Mouse (Mus musculus) thymus, postnatal 25 days (tissue): Measurements from ENCODE around the gene Sdhd.

Source experiments
- DNase-seq: peaks from one replicate; pipeline ENCODE4 v3.0.0; 2022

Gene Sdhd

DNA sequence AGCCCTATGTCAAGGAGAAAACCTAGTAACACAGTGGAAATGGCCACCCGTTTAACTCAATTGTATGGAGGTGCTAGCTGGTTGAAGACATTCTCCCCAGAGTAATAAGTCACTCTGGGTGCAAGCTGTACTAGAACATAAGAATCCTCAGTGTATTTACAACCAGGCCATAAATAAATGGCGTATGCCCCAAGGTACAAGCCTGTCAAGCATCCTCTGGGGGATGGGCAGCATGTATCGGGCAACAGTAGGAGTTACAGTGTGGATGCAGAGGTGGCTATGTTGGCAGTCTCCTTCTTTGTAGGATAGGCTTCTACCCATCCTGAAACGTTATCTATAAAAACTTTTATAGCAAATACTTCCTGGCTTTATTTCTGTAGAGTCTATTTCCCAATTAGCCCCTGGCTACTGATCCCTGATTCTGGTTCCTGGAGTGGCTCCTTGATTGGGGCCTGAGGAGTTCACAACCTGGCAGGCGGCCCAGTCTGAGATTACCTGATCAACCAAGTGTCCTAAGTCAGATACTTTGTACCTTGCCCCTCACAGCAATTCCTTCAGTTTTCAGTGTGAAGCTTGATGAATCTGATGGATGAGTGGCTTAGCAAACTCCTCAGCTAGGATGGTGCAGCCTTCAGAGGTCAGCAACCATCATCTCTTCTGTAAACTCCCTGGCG lies 18.3 kb downstream of the Sdhd start:
- no peak for DNase-seq

DNA sequence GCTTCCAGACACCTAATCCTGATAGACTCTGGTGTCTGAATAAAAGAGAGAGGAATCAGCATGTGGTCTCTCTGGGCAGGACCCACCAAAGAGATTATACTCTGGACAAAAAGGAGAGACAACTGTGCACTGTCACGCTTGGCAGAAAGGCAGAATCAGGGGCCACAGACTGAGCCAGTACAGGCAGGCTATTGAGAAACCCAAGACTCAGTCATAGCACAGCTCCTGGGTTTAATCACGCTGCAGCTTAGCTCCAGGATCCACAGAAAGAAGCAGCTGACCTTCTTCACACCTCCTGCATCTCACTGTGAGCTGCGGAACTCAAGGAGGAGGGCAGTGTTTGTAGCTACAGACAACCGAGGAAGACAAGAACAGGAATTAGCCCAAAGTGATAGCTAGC lies 23.2 kb downstream of the Sdhd start:
- DNase-seq: no peak

DNA sequence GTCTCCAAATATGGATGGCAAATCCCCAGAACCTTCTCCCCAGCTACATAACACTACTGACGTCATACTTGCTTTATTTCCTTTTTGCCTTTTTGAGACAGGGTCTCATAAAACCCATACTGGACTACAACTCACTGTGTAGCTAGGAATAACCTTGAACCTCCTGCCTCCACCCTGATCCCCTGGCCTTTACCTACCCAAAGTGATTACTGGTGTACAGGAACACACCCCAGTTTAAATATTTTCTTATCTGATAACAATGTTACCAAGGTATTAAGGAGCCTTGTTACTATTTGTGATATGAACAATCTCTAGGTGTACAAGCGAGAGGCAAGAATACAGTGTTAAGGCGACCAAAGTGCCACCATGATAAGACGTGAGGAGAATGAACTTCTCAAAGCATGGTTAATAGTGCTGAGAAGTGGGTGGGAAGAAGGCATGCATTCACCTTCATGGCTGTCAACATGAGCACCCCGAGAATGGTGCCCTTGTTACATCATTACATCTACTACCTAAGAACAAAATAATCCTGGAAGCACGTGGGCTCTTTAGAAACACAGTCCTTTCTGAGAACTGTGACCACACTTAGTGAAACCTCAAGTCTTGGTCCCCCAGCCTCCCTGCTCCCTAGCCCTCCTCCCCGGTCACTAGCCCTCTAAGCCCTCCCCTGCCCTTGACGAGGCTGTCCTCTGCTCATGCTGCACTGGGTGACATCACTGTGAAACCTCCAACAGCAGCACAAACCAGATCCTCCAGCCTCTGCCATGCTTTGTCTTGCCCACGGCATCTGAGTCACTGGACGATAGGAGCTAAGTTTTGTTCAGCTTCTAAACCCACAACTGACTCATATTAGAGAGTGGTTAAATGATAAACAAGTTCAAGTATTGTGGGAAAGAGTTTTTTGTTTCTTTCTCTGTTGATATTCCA lies 33.8 kb downstream of the Sdhd start:
- DNase-seq: no peak

DNA sequence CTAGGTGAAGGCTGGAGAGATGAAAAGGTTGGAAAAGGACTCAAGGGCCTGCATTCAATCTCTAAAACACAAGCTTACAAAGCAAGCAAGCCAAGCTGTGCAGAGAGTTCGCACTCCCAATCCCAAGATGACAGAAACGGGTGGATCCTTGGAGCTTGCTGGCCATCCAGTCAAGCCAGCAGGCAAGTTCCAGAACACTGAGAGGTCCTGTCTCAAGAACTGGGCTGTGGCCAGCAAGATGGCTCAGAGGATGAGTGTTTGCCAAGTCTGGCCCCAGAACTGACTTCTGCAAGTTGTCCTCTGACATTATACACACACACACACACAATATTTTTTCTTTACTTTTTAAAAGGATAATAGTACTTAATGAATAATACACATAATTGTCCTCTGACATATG lies 35.7 kb downstream of the Sdhd start:
- no peak for DNase-seq

DNA sequence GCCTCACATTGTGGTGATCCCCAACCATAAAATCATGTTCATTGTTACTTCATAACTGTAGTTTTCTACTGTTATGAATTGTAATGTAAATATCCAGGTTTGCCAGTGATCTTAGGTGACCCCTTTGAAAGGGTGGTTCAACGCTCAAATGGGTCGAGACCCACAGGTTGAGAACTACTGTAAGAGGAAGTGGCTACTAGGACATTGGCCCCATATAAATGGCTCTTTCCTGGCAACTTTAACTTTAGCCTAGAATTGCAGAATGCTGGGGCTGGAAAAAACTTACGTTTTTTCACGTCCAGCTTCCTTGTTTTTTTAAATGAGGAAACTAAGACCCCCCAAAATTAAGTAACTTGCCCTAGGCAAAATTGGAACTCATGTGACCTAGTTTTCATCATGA lies 36.2 kb downstream of the Sdhd start:
- no peak for DNase-seq

DNA sequence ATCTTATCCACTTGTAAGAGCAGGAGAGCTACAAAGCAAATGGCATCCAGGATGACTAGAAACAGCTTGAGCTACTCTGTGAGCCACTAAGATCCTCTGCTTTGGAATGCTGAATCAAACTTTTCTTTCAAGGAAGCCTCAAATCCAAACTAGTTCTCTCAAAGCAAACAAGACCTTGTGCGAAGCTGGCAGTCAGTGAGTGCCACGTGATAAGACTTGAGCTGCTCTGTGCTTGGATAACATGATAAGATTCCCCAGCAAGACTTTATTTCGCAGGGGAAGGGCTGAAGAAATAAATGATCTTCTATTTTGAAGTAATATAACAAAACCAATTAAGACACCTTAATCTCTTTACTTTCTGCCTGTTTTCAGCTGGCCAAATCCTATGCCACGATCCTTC lies 37.7 kb downstream of the Sdhd start:
- DNase-seq: no peak

DNA sequence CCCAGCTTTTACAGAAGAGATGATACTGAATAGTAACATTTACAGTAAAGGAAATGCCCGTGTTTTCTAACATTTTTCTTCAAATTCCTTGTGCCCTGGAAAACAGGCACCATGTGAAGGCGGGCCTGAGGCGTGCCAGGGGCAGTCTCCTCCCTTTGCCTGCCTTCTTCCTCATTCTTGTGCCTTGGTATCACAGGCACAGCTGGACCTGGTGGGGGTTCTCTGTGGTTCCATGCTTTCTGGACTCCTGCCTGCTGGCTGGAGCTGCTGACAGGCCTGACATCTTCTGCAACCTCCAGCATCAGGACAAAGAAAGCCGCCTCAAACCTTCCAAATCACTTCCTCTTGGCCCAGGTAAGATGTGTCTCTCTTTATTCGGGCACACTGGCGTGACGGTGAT lies 38.4 kb downstream of the Sdhd start:
- no peak for DNase-seq

DNA sequence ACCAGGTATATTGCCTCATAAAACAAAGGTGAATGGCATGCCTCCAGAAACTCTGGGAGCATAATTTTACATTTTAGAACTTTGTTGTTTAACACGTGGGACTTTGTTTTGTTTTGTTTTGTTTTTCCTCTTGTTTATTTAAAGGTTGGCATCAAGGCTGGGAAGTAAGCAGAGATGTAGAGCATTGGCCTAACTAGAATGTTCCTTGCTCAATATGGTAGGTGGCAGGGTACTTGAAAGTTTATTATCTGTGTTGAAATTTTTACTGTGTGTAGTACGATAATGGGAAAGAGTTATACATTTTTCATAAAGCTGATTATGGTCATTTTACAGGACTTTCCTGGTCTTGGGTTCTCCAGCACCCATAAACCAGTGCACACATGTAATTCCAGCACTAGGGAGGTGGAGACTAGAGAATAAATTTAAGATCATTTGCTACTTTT lies 41.7 kb downstream of the Sdhd start:
- DNase-seq: no peak

DNA sequence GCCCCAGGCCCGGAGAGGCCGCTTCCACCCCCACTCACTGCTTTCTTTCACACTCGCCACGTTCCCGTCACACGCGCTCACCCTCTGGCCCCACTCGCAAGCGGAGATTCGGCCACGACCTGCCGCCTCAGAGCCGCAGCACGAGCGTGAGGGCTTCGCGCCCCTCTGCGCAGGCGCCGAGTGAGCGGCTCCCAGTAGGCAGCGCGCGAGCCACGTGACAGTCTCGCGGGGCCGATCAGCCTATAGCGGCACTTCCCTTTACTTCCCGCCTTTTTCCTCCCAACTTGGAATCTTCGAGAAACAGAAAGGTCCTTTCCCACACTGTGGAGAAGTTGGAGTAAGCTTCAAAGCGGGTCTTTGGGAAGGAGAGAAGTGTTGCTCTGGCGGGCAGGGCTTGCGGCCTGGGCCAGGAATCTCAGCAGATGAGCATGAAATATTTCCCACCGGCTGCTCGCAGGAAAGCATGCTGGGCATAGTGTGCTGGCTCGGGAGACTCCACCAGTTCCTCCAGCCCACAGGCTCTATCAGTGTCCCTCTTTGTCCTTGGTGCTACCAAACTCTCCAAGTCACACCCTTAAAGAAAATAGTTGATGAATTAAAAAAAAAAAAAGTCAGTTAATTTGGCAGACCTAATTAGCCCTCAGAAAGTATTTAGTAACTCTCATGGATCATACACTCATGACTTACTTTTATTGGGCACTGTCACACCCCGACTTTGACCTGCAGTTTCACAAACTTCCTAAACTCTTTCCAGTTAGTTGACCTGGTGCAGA lies 42.3 kb downstream of the Sdhd start, which contains the start of gene Tex12:
Gene Tex12, minus strand, starts transcription at position 181 of the 773 bp plus-strand sequence.
- no peak for DNase-seq

DNA sequence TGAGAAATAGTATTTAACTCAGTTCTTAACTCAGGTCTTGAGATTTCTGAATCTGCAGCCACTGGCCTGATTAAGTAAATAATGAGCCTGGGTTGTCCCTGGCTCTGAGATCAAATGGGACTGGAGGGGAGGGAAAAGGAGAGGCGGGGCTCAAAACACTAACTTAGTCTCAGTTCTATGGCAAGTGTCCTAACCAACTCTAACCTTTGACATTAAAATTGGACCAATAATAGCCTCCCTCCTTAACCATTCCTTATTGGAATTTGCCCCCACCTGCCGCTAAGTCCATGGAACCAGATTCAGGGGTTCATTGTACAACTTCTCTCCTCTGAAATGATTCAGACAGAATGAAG lies 48.5 kb downstream of the Sdhd start, which contains the start of gene Bco2:
Gene Bco2, minus strand, starts transcription at position 88 of the 353 bp plus-strand sequence.
- no peak for DNase-seq

DNA sequence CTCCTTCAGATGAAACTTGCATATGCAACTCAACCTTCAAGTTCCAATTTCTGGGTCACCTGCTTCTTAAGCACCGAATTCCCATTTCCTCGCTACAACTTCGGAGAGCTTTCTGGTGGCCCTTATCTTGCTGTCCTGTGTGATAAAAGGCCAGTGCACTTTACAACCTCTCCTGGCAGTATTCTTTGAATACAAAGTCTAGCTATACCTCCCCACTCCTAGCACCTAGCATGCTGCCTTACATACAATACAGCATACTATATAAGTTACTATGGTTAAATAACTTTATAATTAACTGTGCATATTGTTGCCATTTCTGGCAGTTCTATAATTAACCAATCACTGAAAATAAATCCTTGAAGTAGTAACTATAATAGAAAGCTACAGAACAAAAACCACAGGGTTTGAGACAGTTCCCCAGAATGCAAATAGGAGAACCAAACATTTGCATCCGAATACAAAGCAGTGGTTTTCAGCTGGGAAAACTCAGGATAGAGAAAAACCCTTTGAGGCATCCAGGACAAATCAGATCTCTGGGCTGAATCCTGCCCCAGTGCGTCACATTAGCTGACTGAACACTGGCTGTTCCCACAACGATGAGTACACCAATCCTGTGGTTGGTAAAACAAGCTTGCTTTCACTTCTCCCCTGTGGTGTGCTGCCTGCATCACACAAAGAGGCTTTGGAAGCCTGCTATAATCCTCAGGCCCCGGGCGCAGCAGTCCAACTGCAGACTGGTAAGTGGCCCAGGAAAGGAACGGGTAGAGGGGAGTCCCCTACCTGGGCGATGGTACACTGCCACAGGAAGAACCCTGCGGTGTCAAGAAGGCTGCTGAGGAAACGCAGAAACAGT lies 49.1 kb downstream of the Sdhd start, which contains the start of gene Il18:
Gene Il18, plus strand, starts transcription at position 587 of the 853 bp plus-strand sequence.
- DNase-seq: peak; percentile 43

DNA sequence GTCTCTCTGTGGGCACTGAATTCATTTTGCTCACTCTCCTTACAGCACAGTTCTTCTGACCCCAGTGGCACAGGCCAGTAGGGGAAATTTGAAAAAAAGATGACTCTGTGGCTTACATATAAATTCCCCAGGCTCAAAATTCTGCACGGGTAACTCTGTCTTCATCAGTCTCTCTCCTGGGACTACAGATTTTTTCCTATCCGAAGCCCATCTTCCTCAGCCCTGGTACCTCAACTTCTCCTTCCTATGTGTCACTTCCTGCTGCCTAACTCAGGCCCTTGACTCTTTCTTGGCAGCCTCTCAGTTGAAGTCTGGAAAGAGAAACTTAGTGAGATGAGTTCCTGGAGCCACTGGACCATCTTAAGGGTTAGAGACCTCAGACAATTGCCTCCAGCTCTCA lies 50.1 kb downstream of the Sdhd start:
- no peak for DNase-seq

DNA sequence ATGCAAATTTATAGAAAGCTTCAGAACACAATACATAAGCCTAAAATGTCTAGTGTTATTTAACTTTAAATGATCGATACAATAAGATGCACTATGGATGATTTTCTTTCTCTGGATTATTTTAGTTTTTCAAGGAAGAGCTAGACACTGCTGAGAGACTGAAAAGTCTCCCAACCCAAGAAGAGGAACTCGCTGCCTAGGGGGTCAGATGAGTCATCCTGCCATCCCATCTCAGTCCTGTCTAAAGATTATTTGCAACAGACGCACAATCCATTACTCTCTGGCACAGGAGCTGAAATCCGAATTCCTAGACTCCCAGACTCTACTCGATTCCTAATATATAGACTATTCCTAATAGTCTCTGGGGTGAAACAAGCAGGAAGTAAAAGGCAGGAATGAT lies 51.4 kb downstream of the Sdhd start:
- no peak for DNase-seq

DNA sequence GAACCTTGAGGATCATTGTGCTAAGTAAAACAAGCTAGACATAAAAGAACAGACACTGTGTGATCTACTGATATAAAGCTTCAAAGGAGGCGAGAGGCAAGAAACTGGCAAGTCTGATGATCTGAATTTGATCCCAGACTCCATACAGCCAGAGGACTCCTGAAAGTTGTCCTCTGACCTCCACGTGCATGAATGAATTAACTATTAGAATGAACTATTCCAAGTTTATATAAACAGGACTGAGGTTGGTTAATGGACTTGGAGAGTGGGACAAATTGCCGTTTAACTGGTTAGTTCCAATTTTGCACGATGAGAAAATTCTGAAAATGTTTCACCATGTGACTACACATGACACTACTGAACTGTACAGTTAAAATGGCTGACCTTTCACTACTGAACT lies 54.7 kb downstream of the Sdhd start:
- no peak for DNase-seq

DNA sequence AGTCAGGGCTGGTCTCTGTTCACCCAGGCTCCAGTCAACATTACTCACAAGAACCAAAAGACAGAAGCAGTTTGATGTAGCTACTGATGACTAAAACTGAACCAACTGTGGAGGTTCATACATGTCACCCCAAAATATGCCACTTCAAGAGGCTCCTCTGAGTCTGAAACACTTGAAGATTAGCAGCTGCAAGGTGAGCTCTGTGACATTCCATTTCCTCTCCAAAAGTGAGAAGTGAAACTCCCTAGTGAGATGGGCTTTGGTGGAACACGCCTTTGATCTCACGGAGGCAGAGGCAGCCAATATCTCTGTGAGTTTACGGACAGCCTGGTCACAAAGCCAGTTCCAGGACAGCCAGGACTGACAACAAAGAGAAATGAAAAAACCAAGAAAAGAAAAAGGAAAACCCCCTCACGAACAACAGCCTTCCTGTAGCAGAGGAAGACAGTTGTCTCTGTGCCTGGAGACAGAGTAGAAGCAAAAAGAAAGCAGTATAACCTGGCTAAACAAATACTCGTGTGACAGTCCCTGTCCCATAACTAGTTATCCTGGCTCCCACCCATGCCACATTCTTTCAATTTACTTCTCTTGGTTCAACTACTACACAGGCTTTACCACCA lies 55.6 kb downstream of the Sdhd start:
- DNase-seq: peak; percentile 61
